Mouse (Mus musculus): ENCODE results near the gene Elf5.

GRCm38 (mm10) chr2:103439071-103439622 lies 27.7 kb downstream of the Elf5 start:
- TF ChIP-seq CTCF (IDR thresholded peaks at IDR 0.05; ENCODE audit: insufficient read depth, low read depth, low read length) = no peak
- no peak for TF ChIP-seq POLR2A (IDR thresholded peaks at IDR 0.05; ENCODE audit: insufficient read depth, low read depth, low read length)
